Mouse (Mus musculus): Measurements from ENCODE around the gene Npas1.

The Npas1 gene

GRCm38 (mm10) chr7:16415426-16415825 is 62.1 kb downstream of the Npas1 start:
- peak; percentile 80 to 85 for DNase-seq

- DNase-seq: no peak
Measured at GRCm38 (mm10) chr7:16412930-16413329, 64.6 kb downstream of the Npas1 start.

GRCm38 (mm10) chr7:16412220-16412896 is 65.2 kb downstream of the Npas1 start:
- DNase-seq: no peak

- no peak for DNase-seq
Measured at GRCm38 (mm10) chr7:16411100-16411499, 66.4 kb downstream of the Npas1 start.

GRCm38 (mm10) chr7:16406978-16407377 is 70.5 kb downstream of the Npas1 start:
- no peak for DNase-seq

All from lung, adult 18-20 months (tissue).